Mouse (Mus musculus): ENCODE results near the gene Cnih3. TPM values are rescaled to one million over a fixed set of nuclear protein-coding genes. Genes with fewer than 3 reads are reported as not detected.
A peak's percentile ranks its signal among the peaks of the same experiment; 100 is the strongest.

Gene Cnih3
- total RNA-seq, 2 experiments from 2014 or later: not detected

- DNase-seq: no peak
These were observed 54.9 kb downstream of the Cnih3 start for GRCm38 (mm10) chr1:181407281-181407680.

- no peak for DNase-seq
These were observed 55.9 kb downstream of the Cnih3 start for GRCm38 (mm10) chr1:181408086-181408975.

- DNase-seq: no peak
These were observed 57.3 kb downstream of the Cnih3 start for GRCm38 (mm10) chr1:181409693-181410092.

GRCm38 (mm10) chr1:181410647-181411254, 58.3 kb downstream of the Cnih3 start:
- DNase-seq: no peak

GRCm38 (mm10) chr1:181414985-181415384, 62.6 kb downstream of the Cnih3 start:
- DNase-seq: no peak

GRCm38 (mm10) chr1:181416841-181417240, 64.4 kb downstream of the Cnih3 start:
- no peak for DNase-seq

- peak; percentile 66 for DNase-seq
These were observed 65.6 kb downstream of the Cnih3 start for GRCm38 (mm10) chr1:181417937-181418523.

GRCm38 (mm10) chr1:181420080-181420536, 67.7 kb downstream of the Cnih3 start:
- DNase-seq: no peak

- no peak for DNase-seq
These were observed 70.4 kb downstream of the Cnih3 start for GRCm38 (mm10) chr1:181422796-181423195.

- no peak for DNase-seq
These were observed 72.5 kb downstream of the Cnih3 start for GRCm38 (mm10) chr1:181424922-181425321.

- no peak for DNase-seq
These were observed 73.0 kb downstream of the Cnih3 start for GRCm38 (mm10) chr1:181425388-181425787.

GRCm38 (mm10) chr1:181426406-181426805, 74.0 kb downstream of the Cnih3 start:
- no peak for DNase-seq

- no peak for DNase-seq
These were observed 80.8 kb downstream of the Cnih3 start for GRCm38 (mm10) chr1:181433263-181433662.

- no peak for DNase-seq
These were observed 83.0 kb downstream of the Cnih3 start for GRCm38 (mm10) chr1:181435414-181435813.

- DNase-seq: no peak
These were observed 88.7 kb downstream of the Cnih3 start for GRCm38 (mm10) chr1:181440982-181441603.

GRCm38 (mm10) chr1:181441654-181442241, 89.3 kb downstream of the Cnih3 start:
- DNase-seq: peak; percentile 27

GRCm38 (mm10) chr1:181445041-181445440, 92.6 kb downstream of the Cnih3 start:
- no peak for DNase-seq

GRCm38 (mm10) chr1:181445630-181446257, 93.3 kb downstream of the Cnih3 start:
- peak; percentile 61 for DNase-seq

- DNase-seq: no peak
These were observed 94.2 kb downstream of the Cnih3 start for GRCm38 (mm10) chr1:181446591-181447114.

- no peak for DNase-seq
These were observed 95.1 kb downstream of the Cnih3 start for GRCm38 (mm10) chr1:181447576-181447975.

GRCm38 (mm10) chr1:181448041-181448440, 95.6 kb downstream of the Cnih3 start:
- DNase-seq: no peak

GRCm38 (mm10) chr1:181453106-181453505, 100.7 kb downstream of the Cnih3 start:
- no peak for DNase-seq
